Mouse (Mus musculus): ENCODE results near the gene Phc2.

The Phc2 gene

GRCm38 (mm10) chr4:128692149-128692925 is 37.8 kb downstream of the Phc2 start:
- no peak for DNase-seq

- DNase-seq: no peak
These were observed 38.7 kb downstream of the Phc2 start for GRCm38 (mm10) chr4:128693207-128693606.

- no peak for DNase-seq
These were observed 39.8 kb downstream of the Phc2 start for GRCm38 (mm10) chr4:128694315-128694714.

- DNase-seq: no peak
These were observed 40.6 kb downstream of the Phc2 start for GRCm38 (mm10) chr4:128695149-128695548.

- DNase-seq: no peak
These were observed 43.7 kb downstream of the Phc2 start for GRCm38 (mm10) chr4:128698011-128698861.

- no peak for DNase-seq
These were observed 45.4 kb downstream of the Phc2 start for GRCm38 (mm10) chr4:128699916-128700315.

GRCm38 (mm10) chr4:128700543-128700942 is 46.0 kb downstream of the Phc2 start:
- DNase-seq: no peak

- DNase-seq: no peak
These were observed 50.7 kb downstream of the Phc2 start for GRCm38 (mm10) chr4:128705138-128705720.

DNA sequence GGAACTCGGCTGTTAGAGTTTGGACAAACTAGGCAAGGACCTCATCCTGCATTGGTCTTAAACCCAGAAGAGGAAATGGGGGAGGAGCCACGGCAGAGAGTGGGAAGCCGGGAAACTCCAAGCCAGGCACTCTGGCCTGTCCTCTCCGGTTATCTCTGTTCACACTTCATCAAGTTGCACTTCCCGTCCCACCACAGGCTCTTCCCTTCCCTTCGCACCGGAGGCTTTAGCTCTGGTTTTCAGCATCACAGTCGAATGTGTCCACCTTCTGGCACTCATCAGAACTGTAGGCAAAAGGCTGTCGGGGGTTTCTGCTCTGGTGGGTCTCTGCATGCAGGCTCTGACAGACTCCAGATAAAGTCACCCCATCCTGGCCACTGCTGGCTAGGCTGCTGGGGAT is 52.1 kb downstream of the Phc2 start:
- no peak for DNase-seq

GRCm38 (mm10) chr4:128707384-128707783 is 52.9 kb downstream of the Phc2 start:
- DNase-seq: no peak

GRCm38 (mm10) chr4:128709061-128709780 is 54.7 kb downstream of the Phc2 start:
- DNase-seq: peak; percentile 76

- DNase-seq: peak; percentile 42
These were observed 55.3 kb downstream of the Phc2 start for GRCm38 (mm10) chr4:128709781-128710166.

DNA sequence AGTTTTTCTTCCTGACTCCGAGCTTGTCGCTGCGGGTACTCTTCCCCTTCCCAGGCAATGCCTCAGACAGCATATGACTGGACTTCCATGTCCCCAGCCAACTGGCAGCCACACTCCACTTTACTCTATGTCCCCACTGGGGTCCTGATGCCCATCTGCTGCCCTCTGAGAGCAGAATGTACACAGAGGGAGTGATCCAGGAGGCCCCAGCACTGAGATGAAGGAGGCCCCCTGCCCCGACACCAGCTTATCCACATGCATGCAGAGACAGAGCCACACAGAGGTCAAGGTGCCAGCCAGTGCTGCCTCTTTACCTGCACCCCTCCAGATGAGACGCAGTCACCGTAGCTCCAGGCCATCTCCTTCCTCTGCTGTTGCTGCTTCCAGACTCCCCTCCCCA is 55.8 kb downstream of the Phc2 start:
- DNase-seq: peak; percentile 77

GRCm38 (mm10) chr4:128710800-128711199 is 56.3 kb downstream of the Phc2 start:
- DNase-seq: no peak

DNA sequence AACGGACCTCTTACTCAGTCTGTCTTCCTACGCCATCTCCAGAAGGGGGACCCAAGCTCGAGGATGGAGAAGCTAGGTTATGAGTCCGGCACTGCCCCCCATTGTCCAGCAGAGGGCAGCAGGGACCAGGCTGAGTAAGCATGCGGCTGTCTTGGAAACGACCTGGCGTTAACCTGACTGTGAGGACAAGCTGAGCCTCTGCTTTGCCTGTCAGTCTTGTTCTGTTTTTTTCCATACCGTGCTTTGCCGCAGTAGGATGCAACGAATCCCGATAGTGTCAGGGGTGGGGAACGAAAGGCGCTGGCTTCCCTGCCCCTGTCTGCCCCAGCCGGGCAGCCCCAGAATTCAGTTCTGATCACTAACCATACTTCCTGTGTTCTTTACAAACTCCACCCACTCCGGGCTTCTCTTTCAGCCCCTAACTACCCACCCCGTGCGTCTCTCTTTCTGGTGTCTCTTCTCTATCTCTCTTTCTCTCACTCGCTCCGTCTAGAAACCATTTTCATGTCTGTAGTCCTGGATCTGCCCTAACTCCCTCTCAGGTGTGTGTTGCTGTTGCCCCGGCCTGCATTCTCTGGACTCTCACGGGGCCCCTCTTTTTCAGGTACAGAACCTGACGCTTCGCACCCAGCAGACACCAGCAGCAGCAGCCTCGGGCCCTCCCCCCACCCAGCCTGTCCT is 57.1 kb downstream of the Phc2 start:
- DNase-seq: peak; percentile 95

DNA sequence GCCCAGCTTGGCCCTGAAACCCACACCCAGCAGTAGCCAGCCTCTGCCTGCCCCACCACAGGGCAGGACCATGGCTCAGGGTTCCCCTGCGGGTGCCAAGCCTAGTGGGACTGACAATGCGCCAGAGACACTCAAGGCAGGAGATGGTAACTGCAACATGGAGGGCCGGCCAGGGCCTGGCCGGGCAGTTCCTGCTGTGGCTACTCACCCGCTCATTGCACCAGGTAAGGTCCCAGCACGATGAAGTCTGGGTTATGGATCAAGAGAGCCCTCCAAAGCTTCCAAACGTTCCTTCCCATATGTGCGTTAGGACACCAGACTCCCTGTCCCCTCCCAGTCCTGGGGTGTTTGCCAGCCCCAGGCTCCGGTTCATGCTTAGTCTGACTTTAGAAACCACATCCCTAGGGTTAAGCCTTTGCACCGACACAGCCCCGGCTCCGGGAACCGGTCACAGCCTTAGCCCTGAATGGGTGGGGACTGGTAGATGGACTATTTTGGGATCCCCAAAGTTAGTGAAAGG is 57.7 kb downstream of the Phc2 start:
- peak; percentile 72 for DNase-seq

- no peak for DNase-seq
These were observed 58.4 kb downstream of the Phc2 start for GRCm38 (mm10) chr4:128712941-128713340.

GRCm38 (mm10) chr4:128715241-128716204 is 61.0 kb downstream of the Phc2 start:
- DNase-seq: peak; percentile 85

DNA sequence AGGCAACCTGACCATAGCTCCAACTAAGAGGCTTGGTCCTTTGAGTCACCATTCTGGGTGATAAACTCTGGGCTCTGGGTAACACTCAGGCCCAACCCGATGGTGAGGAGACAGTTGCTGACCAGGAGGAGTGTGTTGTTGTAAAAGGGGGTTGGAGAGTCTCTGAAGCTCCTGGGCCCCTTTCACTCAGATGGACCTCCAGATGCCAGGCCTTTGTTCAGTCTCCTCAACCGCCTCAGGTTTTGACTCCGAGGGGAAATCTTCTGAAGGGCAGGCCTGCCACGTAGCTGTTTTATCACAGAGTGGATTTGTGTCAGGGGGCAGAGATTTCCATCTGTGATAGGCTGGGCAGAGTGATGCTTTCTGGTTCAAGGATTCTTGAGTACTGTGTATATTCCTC is 61.8 kb downstream of the Phc2 start:
- no peak for DNase-seq

GRCm38 (mm10) chr4:128716731-128717130 is 62.2 kb downstream of the Phc2 start:
- no peak for DNase-seq

DNA sequence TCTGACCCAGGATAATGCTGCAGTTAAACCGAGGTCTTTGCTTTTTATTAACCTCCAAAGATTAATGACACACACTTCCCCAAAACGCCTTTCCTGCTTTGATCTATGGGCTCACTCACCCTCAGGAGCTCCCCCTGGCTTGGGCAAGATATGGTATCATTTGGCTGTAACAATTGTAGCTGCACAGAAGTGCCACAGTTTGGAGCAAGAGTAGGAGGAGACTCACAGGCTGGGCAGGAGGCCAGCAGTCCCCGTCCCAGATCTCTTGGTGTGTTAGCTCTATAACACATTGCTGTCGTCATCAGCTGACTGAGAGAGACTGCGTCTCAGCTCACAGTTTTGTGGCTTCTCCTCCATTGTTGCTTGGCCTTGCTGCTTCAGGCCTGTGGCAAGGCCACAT is 65.6 kb downstream of the Phc2 start:
- DNase-seq: peak; percentile 71
